Mouse (Mus musculus): ENCODE results near the gene Ppp1r21.

Ppp1r21 gene

GRCm38 (mm10) chr17:88530667-88531066 lies 749 bp downstream of the Ppp1r21 start:
- DNase-seq: no peak

GRCm38 (mm10) chr17:88531176-88531575 lies 1.3 kb downstream of the Ppp1r21 start:
- no peak for DNase-seq

- DNase-seq: peak; percentile 57
Measured at GRCm38 (mm10) chr17:88537842-88538430, 8.0 kb downstream of the Ppp1r21 start.

- DNase-seq: peak; percentile 53
Measured at GRCm38 (mm10) chr17:88542771-88543416, 13.0 kb downstream of the Ppp1r21 start.

GRCm38 (mm10) chr17:88543417-88543782 lies 13.5 kb downstream of the Ppp1r21 start:
- no peak for DNase-seq

GRCm38 (mm10) chr17:88545217-88545784 lies 15.4 kb downstream of the Ppp1r21 start:
- no peak for DNase-seq

- DNase-seq: no peak
Measured at GRCm38 (mm10) chr17:88546745-88547144, 16.8 kb downstream of the Ppp1r21 start.

GRCm38 (mm10) chr17:88549411-88550191 lies 19.7 kb downstream of the Ppp1r21 start:
- no peak for DNase-seq

GRCm38 (mm10) chr17:88550351-88550750 lies 20.4 kb downstream of the Ppp1r21 start:
- no peak for DNase-seq

GRCm38 (mm10) chr17:88550981-88551940 lies 21.3 kb downstream of the Ppp1r21 start:
- DNase-seq: no peak

- no peak for DNase-seq
Measured at GRCm38 (mm10) chr17:88552556-88552955, 22.6 kb downstream of the Ppp1r21 start.

GRCm38 (mm10) chr17:88553001-88553449 lies 23.1 kb downstream of the Ppp1r21 start:
- DNase-seq: no peak

- DNase-seq: no peak
Measured at GRCm38 (mm10) chr17:88553473-88554087, 23.7 kb downstream of the Ppp1r21 start.

GRCm38 (mm10) chr17:88556176-88556575 lies 26.3 kb downstream of the Ppp1r21 start:
- no peak for DNase-seq

GRCm38 (mm10) chr17:88556688-88557087 lies 26.8 kb downstream of the Ppp1r21 start:
- DNase-seq: no peak

GRCm38 (mm10) chr17:88558168-88558842 lies 28.4 kb downstream of the Ppp1r21 start:
- DNase-seq: peak; percentile 81

- no peak for DNase-seq
Measured at GRCm38 (mm10) chr17:88563611-88564010, 33.7 kb downstream of the Ppp1r21 start.

- no peak for DNase-seq
Measured at GRCm38 (mm10) chr17:88569807-88570540, 40.1 kb downstream of the Ppp1r21 start.

- no peak for DNase-seq
Measured at GRCm38 (mm10) chr17:88570784-88571183, 40.9 kb downstream of the Ppp1r21 start.

GRCm38 (mm10) chr17:88574811-88575210 lies 44.9 kb downstream of the Ppp1r21 start:
- no peak for DNase-seq

Measured in cerebellum, adult 9-10 months (tissue).